Mouse (Mus musculus): ENCODE results near the gene Akap2.

DNA sequence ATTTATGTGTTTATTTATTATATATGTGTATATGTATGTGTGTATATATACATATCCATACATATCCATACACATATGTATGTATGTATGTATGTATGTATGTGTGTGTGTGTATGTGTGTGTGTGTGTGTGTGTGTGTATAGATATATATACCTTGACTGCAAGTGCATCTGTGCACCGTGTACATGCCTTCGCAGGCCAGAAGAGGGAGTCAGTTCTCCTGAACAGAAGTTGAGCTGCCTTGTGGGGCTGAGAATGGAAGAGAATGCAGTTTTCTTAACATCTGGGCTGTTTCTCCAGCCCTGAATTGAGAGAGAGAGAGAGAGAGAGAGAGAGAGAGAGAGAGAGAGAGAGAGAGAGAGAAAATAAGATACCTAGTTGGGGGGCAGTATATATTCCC is 6.2 kb downstream of the Akap2 start:
- no peak for TF ChIP-seq POLR2A (IDR thresholded peaks at IDR 0.05; ENCODE audit: borderline replicate concordance, extremely low read depth, low read depth, low read length)
- TF ChIP-seq CTCF (IDR thresholded peaks at IDR 0.05; ENCODE audit: insufficient read depth, low read length): peak; percentile 57
